Mouse (Mus musculus) spleen, adult 12 weeks (tissue): ENCODE data around the gene Prl2a1.
"Not testable (repeated sequence)": the region's sequence is repeated elsewhere in the genome, so short reads cannot be mapped to it uniquely, and the experiment has no call there.

Experiments
- DNase-seq: peaks from one replicate; pipeline ENCODE4 v3.0.0; 2022; ENCODE audit warnings: low spot score

Gene Prl2a1

DNA sequence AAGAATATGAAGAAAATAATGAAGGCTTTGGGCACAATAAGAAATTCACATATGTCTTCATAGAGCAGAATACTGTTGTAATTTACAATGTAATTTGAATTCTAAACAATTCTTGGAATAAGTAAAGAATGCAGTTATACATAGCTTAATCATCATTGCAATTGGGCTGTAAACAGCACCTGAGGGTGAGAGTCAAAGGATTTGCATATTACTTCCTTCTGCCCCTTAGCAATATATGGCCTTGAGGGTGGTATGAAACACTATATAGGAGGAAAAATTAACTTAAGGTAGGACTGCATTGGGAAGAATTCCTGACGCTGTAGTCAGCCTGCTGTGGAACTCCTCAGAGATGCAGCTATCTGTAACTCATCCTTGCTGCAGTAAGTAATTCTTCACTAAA is at the start of gene Prl2a1:
Prl2a1 (plus strand) TSS at position 301 of the 400 bp plus-strand sequence.
- DNase-seq: no peak

DNA sequence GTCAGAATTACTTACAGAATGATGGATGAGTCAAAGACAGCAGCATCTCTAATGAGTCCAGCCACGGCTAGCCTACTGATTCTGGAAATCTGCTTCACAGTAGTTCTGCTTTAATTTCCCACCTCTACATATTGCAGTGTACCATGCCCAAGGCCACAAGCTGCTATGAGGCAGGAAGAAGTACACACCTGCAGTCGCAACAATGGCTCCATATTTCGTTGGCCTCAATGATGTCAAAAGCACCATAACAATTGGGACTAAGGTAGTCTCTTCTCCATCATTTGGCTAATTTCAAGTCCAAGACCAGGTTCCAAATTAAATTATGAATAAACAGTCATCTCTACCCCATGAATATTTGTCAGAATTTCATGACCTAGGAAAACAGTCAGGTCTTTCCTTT is 20.8 kb upstream of the Prl2a1 start, which contains the start of gene Prl7c1:
Prl7c1 (minus strand) TSS at position 101 of the 400 bp plus-strand sequence.
- not testable (repeated sequence) for DNase-seq

DNA sequence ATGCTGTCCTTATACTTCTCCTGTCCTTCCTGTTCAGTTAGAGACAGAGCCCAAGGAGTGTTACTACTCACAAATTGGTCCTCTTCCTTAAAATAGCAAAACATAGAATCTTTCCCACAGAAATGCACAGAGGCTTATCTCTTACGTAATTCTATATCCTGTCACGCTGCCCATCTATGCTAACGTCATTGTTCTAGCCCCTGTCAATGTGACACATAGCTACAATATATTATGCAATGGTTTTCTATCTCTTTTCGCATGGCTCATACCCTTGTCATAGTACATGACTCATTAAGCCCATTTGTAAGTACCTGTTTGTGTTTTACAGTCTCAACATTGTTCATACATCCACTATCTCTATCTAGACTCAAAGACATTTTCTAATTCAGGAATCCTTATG is 2.2 kb upstream of the Prl2a1 start:
- no peak for DNase-seq

DNA sequence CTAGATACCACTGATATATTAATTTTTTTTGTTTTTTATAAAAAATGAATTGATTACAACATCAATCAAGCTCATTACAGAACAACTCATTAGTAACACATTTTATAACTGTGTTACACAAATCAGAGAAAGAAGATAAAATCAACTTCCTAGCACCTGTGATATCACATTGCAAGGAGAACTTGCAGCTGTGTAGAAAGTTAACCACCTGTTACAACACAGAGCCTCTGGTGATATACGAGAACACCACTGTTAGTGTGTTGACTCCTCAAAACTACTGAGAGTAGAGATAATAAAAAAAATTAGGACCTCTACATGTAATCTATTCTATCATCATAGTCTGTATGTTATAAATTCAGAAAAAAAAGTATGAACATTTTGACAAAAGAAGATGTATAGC is 1.3 kb downstream of the Prl2a1 start:
- DNase-seq: no peak

DNA sequence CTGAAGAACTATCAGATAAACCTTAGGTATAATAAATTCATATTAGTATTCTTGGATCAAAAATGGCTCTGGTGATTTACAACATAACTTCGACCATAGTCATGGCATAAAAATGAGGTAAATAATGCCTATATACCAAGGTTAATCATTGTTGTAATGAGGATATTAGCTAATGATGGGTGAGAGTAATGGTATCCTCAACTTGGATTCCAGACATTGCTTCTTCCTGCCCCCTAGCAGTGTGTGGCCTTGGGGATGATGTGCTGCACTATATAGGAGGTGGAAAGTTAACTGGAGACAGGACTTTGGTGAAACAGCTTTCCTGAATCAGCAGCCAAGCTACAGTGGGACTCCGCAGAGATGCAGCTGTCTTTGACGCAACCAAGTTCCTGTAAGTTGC is 47.6 kb downstream of the Prl2a1 start, which contains the start of gene Prl2c1:
Prl2c1 (plus strand) TSS at position 301 of the 400 bp plus-strand sequence.
- no peak for DNase-seq
